Mouse (Mus musculus): Measurements from ENCODE around the gene 2410015M20Rik. TPM values are rescaled to one million over a fixed set of nuclear protein-coding genes. Genes with fewer than 3 reads are reported as not detected.
"Not testable (repeated sequence)": the region's sequence is repeated elsewhere in the genome, so short reads cannot be mapped to it uniquely, and the experiment has no call there.

The 2410015M20Rik gene
- polyA plus RNA-seq (2012; rRNA removed) = 162 and 185 TPM in 2 replicates

- peak; percentile 98 for DNase-seq (ENCODE audit: extremely low spot score in 1 of 2, low spot score in 1 of 2)
Observed at GRCm38 (mm10) chr17:56609452-56610171, at the start of gene 2410015M20Rik. Gene 2410015M20Rik (minus strand): TSS chr17:56609771.

DNA sequence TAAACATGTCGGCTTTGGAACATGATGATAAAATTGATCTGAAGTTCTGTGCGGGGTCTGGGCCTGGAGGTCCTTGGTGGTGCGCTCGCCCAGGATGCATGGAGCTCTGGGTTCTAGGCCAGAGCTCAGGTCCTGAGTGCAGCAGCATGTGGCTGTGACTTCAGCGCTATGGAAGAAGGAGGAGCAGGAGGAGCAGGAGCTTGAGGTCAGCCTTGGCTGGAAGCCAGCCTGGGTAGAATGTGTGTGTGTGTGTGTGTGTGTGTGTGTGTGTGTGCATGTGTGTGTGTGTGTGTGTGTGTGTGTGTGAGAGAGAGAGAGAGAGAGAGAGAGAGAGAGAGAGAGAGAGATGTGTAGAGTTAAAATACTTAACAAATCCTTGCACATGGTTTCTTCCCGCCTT lies 46.6 kb upstream of the 2410015M20Rik start:
- no peak for DNase-seq (ENCODE audit: extremely low spot score in 1 of 2, low spot score in 1 of 2)

- DNase-seq (ENCODE audit: extremely low spot score in 1 of 2, low spot score in 1 of 2) = no peak
Observed at GRCm38 (mm10) chr17:56655311-56655710, 45.7 kb upstream of the 2410015M20Rik start.

- no peak for DNase-seq (ENCODE audit: extremely low spot score in 1 of 2, low spot score in 1 of 2)
Observed at GRCm38 (mm10) chr17:56654771-56655170, 45.2 kb upstream of the 2410015M20Rik start.

DNA sequence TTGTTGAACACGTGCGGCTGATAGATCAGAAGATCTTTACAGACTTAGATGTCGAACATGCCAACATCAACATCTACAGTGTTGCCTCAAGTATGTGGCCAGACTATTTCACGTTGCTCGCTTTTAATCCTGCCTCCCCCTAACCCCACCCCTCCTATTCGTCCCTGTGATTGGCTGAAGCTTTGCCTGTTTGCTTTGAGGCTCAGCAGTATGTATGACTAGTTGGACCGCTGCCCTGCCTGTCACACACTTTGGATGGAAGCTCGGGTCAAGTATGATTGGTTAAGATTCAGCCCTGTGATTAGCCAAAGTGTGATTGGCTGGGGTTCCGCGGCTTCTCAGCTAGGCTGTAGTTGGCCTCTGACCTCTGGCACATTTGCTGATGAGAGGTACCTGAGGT lies 42.2 kb upstream of the 2410015M20Rik start:
- no peak for DNase-seq (ENCODE audit: extremely low spot score in 1 of 2, low spot score in 1 of 2)

GRCm38 (mm10) chr17:56647546-56647945 lies 38.0 kb upstream of the 2410015M20Rik start:
- DNase-seq (ENCODE audit: extremely low spot score in 1 of 2, low spot score in 1 of 2) = no peak

DNA sequence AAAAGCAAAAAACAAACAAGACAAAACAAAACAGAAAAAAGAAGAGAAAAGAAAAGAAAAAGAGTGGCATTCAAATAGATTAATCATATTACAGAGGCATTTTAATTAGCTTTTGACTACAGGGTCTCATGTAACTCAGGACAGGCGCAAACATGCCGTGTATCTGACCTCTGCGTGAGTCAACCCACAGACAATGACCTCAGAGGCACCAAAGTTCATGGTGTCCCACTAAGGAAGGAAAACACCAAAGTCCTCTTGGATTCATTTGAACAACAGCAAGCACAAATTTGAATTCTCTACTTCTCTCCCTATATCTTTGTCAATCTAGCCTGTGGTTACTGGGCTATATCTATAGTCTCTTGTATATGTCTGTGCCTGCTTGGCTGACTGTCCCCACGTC lies 33.7 kb upstream of the 2410015M20Rik start:
- DNase-seq (ENCODE audit: extremely low spot score in 1 of 2, low spot score in 1 of 2) = no peak

DNA sequence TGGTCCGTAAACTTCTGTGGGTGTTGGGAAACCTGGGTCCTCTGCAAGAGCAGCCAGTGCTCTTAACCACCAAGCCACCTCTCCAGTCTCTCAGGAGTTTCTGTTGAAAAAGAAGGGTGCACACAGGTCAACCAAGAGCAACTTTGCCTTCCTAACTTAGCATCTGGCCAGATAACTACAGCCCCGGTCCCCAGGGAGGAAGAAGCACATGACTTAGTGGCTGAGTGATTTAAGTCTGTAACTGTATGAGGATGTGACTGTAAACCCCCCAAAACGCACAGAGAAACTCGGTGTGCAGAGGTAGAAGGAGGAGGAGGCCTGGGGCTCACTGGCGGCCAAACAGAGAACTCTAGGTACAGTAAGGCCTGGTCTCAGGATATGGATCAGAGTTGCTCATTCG lies 24.5 kb upstream of the 2410015M20Rik start:
- no peak for DNase-seq (ENCODE audit: extremely low spot score in 1 of 2, low spot score in 1 of 2)

GRCm38 (mm10) chr17:56631807-56632206 lies 22.2 kb upstream of the 2410015M20Rik start:
- DNase-seq (ENCODE audit: extremely low spot score in 1 of 2, low spot score in 1 of 2) = no peak

DNA sequence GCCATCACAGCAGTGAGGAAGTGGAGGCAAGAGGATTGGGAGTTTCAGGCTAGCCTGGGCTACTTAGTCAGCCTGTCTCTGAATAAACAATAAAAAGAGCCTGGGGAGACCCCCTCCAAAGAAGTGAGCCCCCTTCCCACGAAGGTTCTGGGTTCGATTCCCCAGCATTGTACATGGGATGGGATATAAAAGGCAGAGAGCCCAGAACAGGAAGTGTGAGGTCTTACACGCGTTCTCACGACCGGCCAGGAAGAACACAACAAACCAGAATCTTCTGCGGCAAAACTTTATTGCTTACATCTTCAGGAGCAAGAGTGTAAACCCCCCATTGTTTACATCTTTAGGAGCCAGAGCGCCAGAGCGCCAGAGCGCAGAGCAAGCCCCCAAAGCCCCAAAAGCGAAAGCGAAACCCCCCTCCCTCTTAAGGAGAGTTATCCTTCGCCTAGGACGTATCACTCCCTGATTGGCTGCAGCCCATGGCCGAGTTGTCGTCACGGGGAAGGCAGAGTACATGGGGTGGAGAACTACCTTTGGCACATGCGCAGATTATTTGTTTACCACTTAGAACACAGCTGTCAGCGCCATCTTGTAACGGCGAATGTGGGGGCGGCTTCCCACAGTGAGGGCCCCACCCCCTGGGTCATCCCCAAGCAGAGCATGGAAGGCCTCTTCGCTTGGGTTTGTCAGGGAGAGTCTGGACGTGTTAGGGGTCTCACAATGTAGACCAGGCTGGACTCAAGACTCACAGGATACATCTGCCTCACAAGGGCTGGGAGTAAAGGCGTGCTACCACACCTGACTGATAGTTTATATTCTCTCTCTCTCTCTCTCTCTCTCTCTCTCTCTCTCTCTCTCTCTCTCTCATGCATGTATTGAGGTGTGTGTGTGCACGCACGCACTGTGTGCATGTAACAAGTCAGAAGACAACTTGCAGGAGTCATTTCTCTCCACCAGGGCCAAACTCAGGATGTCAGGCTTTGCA lies 20.5 kb upstream of the 2410015M20Rik start:
- not testable (repeated sequence) for DNase-seq (ENCODE audit: extremely low spot score in 1 of 2, low spot score in 1 of 2)

DNA sequence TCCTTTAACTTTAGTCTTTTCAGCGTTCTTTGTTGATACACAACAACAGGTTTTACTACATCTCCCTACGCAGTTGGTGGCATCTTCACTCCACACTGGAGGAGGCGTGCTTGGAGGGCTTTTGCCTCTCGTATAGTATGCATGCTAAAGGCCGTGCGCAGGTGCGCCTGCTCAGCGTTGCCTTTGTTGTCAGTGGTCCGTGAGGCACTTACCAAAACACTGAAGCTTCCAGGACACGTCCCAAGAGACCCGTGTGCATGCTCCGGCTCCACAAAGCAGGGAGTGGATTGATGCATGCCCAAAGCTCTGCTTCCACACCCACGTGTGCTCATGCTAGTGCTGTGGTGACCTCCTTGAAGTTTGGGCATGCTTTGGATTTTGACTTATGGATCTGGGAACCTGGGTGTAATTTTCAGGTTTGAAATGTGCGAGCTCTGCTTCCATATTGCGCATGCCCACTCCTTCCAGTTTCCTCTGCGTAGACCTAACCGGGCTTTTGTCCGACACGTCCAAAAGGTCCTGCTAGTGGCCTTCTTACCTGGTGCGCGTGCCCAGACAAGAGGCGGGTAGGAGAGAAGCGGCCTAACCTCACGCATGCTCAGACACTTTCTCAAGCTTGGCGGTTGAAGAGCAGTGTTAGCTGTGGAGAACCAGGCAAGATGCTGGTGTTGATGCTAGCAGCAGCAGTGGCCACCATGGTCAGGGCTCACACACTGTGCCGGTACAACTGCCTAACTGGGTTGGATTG lies 18.1 kb upstream of the 2410015M20Rik start, which contains the start of gene Catsperd:
Gene Catsperd (plus strand): TSS at position 614 of the 748 bp plus-strand sequence.
- DNase-seq (ENCODE audit: extremely low spot score in 1 of 2, low spot score in 1 of 2) = no peak

DNA sequence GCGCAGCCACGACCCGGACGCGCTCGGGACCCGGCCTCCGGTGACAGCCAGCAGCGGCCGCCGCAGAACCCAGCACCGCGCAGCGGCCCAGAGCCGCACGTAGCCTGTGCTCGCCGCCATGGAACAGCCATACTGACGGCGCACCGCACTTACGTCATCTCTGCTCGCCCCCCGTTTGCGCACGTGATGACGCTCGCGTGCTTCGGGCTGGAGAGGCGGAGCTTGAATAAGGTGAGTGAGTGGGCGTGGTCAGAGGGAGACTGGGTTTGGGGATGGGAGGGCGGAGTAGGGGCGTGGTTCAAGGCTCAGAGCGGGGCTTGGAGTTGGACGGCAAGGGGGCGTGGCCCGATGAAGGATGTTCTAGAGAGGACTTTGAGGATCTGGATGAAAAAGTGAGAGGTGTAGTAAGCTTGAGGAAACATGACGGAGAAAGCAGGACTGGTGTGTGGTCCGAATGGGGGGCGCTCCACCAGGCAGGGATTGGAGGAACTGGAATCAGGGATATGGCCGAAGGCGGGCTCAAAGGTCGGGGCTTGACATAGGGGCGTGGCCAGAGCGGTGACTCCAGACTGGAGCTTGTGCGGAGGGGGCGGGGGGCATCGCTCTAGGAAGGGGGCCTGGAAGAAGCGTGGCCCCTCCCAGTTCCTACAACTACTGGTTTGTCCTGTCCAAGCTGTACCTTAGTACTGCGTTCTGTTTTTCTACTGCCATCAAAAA lies 17.3 kb upstream of the 2410015M20Rik start, which contains the start of gene Lonp1:
Gene Lonp1 (minus strand): TSS at position 134 of the 717 bp plus-strand sequence.
- DNase-seq (ENCODE audit: extremely low spot score in 1 of 2, low spot score in 1 of 2) = peak; percentile 94 to 98

GRCm38 (mm10) chr17:56626260-56626659 lies 16.7 kb upstream of the 2410015M20Rik start:
- DNase-seq (ENCODE audit: extremely low spot score in 1 of 2, low spot score in 1 of 2) = no peak

GRCm38 (mm10) chr17:56625495-56625894 lies 15.9 kb upstream of the 2410015M20Rik start:
- DNase-seq (ENCODE audit: extremely low spot score in 1 of 2, low spot score in 1 of 2) = no peak

DNA sequence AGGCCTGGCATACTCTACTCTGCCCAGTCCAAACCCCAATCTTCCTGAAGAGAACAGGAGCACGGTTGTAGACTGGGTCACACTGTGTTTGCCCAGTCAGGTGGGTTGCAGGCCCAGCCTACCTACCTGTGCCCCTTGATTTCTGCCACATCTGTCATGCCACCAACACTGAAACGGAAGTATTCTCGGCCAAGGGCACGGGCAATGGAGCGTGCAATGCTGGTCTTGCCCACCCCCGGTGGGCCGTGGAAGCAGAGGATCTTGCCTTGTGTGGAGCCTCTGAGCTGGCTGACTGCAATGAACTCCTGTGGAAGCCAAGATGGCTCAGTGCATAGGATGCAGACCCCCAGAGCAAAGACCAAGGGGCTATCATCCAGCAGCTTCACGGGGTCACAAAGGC lies 8.1 kb upstream of the 2410015M20Rik start:
- no peak for DNase-seq (ENCODE audit: extremely low spot score in 1 of 2, low spot score in 1 of 2)

DNA sequence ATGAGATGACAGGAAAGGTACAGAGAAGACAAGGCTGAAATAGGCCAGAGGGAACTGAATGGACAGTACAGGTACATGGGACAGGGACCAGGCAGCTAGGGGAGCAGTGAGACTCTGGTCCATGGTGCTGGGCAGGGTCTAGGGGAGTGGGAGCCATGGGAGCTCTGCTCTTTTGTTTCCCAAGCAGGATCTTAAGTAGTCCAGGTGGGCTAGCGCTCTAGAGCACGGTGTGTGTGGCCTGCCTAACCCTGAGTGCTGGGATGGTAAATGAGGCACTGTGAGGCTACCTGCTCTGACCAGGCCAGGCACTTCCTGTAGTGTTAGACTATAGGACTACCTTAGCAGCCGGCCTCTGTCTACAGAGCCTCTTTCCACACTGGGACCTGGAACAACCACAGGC lies 7.2 kb upstream of the 2410015M20Rik start:
- no peak for DNase-seq (ENCODE audit: extremely low spot score in 1 of 2, low spot score in 1 of 2)

DNA sequence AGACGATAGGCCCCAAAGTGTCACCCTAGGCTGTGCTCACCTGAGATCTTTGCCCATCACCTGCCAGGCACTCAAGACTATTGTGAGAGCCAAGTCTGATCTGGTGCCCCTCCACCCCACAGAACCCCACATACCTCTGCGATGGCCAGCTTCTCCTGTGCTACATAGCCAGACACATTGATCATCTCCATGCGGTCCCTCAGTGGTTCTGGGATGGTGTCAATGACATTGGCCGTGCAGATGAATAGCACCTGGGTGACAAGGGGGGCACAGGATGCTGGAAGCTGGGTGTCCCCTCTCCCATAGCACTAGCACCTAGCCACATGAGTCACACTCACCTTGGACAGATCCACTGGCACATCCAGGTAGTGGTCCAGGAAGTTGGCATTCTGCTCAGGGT lies 6.2 kb upstream of the 2410015M20Rik start:
- DNase-seq (ENCODE audit: extremely low spot score in 1 of 2, low spot score in 1 of 2) = no peak

DNA sequence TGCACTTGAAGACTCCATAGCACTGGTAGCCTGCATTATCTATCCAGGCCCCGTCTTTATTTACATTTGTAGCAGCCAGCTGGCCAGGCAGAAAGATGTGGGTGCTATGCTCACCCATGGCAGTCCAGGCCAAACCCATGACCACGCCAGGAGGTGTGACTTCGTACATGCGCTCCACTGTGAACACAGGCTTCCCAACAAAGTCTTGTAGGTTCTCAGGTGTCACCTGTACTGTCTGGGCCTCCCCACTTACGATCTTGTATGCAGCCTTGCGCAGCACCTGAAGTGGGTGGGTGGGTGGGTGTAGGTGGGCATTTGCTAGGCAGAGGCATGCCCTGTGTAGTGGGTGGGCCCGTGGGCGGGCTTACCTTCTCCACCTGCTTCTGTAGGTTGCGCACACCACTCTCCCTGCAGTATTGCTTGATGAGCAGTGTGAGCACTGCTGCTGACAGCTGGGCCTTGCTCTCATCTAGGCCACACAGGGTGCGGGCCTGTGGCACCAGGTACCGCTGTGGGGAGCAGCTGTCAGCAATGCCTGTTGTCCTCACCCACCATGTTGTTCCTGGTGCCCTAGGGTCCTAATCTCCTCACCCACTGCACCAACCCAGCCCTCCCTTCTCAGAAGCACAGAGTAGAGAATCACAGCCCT lies 5.7 kb upstream of the 2410015M20Rik start:
- no peak for DNase-seq (ENCODE audit: extremely low spot score in 1 of 2, low spot score in 1 of 2)

DNA sequence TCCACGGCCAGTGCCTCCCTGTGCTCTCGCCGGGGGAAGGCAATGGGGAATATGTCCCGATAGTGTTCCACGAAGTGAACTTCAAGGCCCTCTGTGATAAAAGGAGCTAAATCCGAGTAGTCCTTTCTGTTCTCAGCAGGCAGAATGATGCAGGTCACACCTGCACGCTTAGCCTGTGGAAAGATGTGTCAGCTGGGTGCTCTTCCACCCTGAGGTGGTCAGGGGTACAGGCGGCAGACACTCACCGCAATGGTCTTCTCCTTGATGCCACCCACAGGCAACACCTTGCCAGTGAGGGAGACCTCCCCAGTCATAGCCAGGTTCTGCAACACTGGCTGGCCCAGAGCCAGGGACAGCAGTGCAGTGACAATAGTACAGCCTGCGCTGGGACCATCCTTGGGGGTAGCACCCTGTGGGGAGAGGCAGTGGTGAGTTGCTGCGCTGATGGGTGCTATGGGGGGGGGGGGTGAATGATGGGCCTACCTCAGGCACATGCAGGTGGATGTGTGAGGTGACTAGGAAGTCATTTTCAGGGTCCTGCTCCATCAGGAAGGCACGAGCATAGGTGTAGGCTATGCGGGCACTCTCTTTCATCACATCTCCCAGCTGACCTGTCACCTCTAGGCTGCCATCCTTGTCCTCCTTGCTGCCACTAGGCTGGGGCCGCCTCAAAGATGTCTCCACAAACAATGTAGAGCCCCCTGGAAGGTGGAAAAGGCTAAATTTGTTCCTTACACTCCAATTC lies 5.0 kb upstream of the 2410015M20Rik start:
- no peak for DNase-seq (ENCODE audit: extremely low spot score in 1 of 2, low spot score in 1 of 2)

Measured in frontal cortex, adult 2 months (tissue).